Mouse (Mus musculus) forebrain, embryonic 11.5 days (tissue): ENCODE data around the gene Prl2c3. TPM values are rescaled to one million over a fixed set of nuclear protein-coding genes. Genes with fewer than 3 reads are reported as not detected.
"Not testable (repeated sequence)": the region's sequence is repeated elsewhere in the genome, so short reads cannot be mapped to it uniquely, and the experiment has no call there.

Source experiments
- ATAC-seq: fragments of 200-750 bp; cut with Nextera tagmentation; replicated peaks from 2 replicates; pipeline ENCODE4 v1.8.0; 2017; ENCODE audit warnings: moderate TSS enrichment; ENCODE audit not compliant: low FRiP score
- DNase-seq: peaks from one replicate; pipeline ENCODE4 v3.0.0-alpha.2; 2017; ENCODE audit warnings: low spot score
- H3K27ac ChIP-seq: fragments of 300-500 bp; sonication (generic); 2 replicates; pipeline ENCODE4 v1.5.1; 2014; ENCODE audit warnings: low read depth, low read length
- H3K27me3 ChIP-seq: fragments of 300-500 bp; sonication (generic); 2 replicates; pipeline ENCODE4 v1.6.1; 2014; ENCODE audit warnings: mild to moderate bottlenecking, low read length, mixed read lengths; ENCODE audit not compliant: control insufficient read depth, insufficient read depth
- H3K36me3 ChIP-seq: fragments of 300-500 bp; sonication (generic); 2 replicates; pipeline ENCODE4 v1.6.1; 2014; ENCODE audit warnings: mild to moderate bottlenecking, low read length, moderate library complexity, mixed read lengths; ENCODE audit not compliant: control insufficient read depth, insufficient read depth
- H3K4me1 ChIP-seq: fragments of 300-500 bp; sonication (generic); replicated peaks from 2 replicates; pipeline ENCODE4 v1.6.1; 2014; ENCODE audit warnings: low read length, mixed read lengths; ENCODE audit not compliant: control insufficient read depth, insufficient read depth
- H3K4me2 ChIP-seq: fragments of 300-500 bp; sonication (generic); 2 replicates; pipeline ENCODE4 v1.6.1; 2014; ENCODE audit warnings: low read depth, mild to moderate bottlenecking, low read length, moderate library complexity, mixed read lengths; ENCODE audit not compliant: severe bottlenecking
- H3K4me3 ChIP-seq: fragments of 300-500 bp; sonication (generic); 2 replicates; pipeline ENCODE4 v1.5.1; 2014; ENCODE audit warnings: low read depth, low read length
- H3K9ac ChIP-seq: fragments of 300-500 bp; sonication (generic); 2 replicates; pipeline ENCODE4 v1.6.1; 2014; ENCODE audit warnings: low read length
- H3K9me3 ChIP-seq: fragments of 300-500 bp; sonication (generic); 2 replicates; pipeline ENCODE4 v1.6.1; 2016; ENCODE audit warnings: low read length, mixed read lengths; ENCODE audit not compliant: control insufficient read depth
- WGBS: fragments of 180-500 bp; shearing (Covaris S2); extraction: QIAGEN DNeasy Blood & Tissue Kit; methylation state at CpG from one replicate; pipeline ENCODE4 v1.1.7; 2014; 5-methylcytosine and 5-hydroxymethylcytosine counted together
- polyA plus RNA-seq: library from polyadenylated mRNA; unstranded; fragments of >200 nt; fragmentation: Nextera tagmentation; extraction: Ambion mirVana; gene quantifications from 2 replicates; pipeline ENCODE4 v1.2.1, GENCODE M21; 2014

The Prl2c3 gene
- polyA plus RNA-seq = 0.44 TPM in 1 of 2 replicates, not detected in the other

DNA sequence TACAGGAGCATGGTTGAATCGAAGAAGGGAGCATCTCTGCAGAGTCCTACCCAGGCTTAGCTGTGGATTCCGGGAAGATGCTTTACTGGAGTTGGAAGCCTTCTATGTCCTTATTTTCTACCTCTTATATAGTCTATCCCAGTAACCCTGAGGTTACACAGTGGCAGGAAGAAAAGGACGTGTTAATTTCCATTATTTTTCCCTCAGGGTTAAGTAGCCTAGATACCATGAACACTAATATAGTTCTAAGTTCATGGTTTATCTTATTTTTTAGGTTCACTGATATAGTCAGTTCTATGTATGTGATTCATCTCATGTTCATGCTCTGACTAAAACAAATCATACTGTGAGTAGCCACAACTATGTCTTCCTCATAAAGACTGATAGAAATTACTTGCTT, at the start of gene Prl2c3:
Gene Prl2c3 (minus strand): TSS at position 101 of the 400 bp plus-strand sequence.
- H3K4me2 ChIP-seq, H3K9ac ChIP-seq, H3K4me1 ChIP-seq, H3K4me3 ChIP-seq, H3K27ac ChIP-seq, ATAC-seq, H3K9me3 ChIP-seq, DNase-seq, H3K36me3 ChIP-seq, H3K27me3 ChIP-seq: not testable (repeated sequence)
- 66% methylated on average over 3 of the region's 3 CpGs for WGBS

DNA sequence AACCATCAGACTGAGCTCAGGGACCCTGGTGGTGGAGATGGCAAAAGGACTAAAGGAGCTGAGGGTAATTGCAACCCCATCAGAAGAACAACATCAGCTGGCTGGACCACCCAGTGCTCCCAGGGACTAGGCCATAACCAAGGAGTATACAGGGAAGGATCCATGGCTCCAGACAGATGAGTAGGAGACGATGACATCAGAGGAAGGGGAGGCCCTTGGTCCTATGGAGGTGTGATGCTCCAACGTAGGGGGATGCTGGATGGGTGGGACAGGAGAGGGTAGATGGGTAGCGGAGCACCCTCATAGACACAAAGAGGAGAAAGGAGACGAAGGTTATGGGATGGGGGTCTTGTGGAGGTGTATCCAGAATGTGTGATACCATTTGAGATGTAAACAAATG, 48.4 kb upstream of the Prl2c3 start:
- WGBS = 81% methylated on average over 4 of the region's 4 CpGs
- not testable (repeated sequence) for DNase-seq, H3K4me1 ChIP-seq, H3K4me3 ChIP-seq, H3K36me3 ChIP-seq, H3K4me2 ChIP-seq, H3K27ac ChIP-seq, H3K9ac ChIP-seq, H3K27me3 ChIP-seq
- 0 out of 2 replicates have a peak, but pooled peaks have one; percentile 32 for ATAC-seq
- H3K9me3 ChIP-seq = peaks cover 15% of the 10 kb centered on the region

DNA sequence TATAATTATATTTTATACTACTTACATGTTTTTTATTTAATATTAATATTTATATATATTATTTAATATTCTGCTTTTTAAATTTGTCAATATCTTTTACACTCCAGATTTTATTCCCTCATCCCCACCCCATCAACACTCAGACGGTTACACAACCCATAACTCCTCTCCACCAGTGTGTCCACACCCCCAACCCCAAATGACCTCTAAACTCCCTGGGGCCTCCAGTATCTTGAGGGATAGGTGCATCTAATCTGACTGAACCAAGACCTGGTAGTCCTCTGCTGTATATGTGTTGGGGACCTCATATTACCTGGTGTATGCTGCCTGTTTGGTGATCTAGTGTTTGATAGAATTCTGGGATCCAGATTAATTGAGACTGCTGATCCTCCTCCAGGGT, 44.8 kb upstream of the Prl2c3 start:
- not testable (repeated sequence) for H3K27me3 ChIP-seq, H3K27ac ChIP-seq, DNase-seq, H3K4me1 ChIP-seq, H3K4me2 ChIP-seq, H3K36me3 ChIP-seq, H3K9ac ChIP-seq, H3K4me3 ChIP-seq
- peaks cover 15% of the 10 kb centered on the region for H3K9me3 ChIP-seq
- peak; percentile 42 for ATAC-seq
- 90% methylated on average over 1 of the region's 1 CpGs for WGBS

DNA sequence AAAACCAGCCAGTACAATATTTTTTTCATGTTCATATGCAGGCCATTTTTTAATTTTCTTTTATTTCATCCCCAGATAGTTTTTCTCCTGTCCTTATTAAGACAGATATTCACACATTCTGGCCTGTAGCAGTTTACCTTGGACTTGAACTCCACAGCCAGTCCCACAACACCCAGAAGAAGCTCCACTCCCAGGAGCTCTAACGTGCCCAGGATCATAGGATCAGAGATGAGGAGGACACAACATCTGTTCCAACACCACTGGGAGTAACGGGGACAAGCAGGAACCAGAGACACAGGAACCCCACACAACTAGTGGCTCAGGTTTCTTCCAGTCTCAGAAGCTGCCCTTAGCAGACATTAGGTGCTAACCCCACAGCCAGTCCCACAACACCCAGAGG, 37.7 kb upstream of the Prl2c3 start:
- 67% methylated on average over 2 of the region's 2 CpGs for WGBS
- not testable (repeated sequence) for H3K36me3 ChIP-seq, H3K27me3 ChIP-seq, DNase-seq, H3K9me3 ChIP-seq, H3K4me2 ChIP-seq, ATAC-seq, H3K9ac ChIP-seq, H3K27ac ChIP-seq, H3K4me3 ChIP-seq, H3K4me1 ChIP-seq

DNA sequence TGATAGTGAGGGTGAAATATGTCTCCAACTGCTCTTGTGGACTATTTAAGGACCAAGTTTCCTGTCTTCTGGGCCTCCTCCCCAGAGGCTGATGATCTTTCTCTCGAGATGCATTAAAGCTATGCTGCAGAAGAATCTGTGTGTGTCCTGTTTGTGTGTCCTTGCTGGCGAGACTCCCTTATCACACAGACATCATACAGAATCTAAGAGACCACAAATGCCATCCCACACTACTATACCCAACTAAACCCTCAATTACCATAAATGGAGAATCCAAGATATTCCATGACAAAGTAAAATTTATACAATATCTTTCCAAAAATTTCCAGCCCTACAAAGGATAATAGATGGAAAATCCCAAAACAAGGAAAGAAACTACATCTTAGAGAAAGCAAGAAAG, 31.9 kb upstream of the Prl2c3 start:
- no peak for DNase-seq
- Histone ChIP-seq H3K9me3 (peaks cover 18% of the 10 kb centered on the region), H3K27ac (no peak overlapping the region), H3K4me3 (no peak overlapping the region), H3K27me3 (no peaks in the 10 kb centered on the region), H3K4me2 (no peak overlapping the region), H3K4me1 (no peaks in the 10 kb centered on the region), H3K9ac (no peak overlapping the region), H3K36me3 (no peaks in the 10 kb centered on the region)
- WGBS = 77% methylated on average over 2 of the region's 2 CpGs
- no peak for ATAC-seq

DNA sequence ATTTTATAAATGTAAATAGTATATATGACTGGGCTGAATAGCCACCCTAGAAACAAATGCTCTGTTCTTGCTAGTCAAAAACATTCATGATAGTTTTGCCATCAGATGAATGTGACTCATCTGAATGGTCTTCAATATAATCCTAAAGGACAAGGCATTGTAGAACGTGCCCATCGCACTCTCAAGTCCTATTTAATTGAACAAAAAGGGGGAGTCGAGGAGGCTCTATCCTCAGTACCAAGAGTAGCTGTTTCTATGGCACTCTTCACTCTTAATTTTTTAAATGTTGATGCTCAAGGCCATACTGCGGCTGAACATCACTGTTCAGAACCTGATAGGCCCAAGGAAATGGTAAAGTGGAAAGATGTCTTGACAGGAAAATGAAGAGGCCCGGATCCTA, 29.2 kb upstream of the Prl2c3 start:
- H3K27me3 ChIP-seq = no peaks in the 10 kb centered on the region
- H3K9me3 ChIP-seq = peaks cover 25% of the 10 kb centered on the region
- DNase-seq (no peak), ATAC-seq (no peak)
- H3K36me3 ChIP-seq = no peaks in the 10 kb centered on the region
- no peak overlapping the region for H3K9ac ChIP-seq
- no peaks in the 10 kb centered on the region for H3K4me1 ChIP-seq
- H3K4me2 ChIP-seq = no peak overlapping the region
- H3K4me3 ChIP-seq = no peak overlapping the region
- WGBS = 88% methylated on average over 5 of the region's 5 CpGs
- no peak overlapping the region for H3K27ac ChIP-seq

DNA sequence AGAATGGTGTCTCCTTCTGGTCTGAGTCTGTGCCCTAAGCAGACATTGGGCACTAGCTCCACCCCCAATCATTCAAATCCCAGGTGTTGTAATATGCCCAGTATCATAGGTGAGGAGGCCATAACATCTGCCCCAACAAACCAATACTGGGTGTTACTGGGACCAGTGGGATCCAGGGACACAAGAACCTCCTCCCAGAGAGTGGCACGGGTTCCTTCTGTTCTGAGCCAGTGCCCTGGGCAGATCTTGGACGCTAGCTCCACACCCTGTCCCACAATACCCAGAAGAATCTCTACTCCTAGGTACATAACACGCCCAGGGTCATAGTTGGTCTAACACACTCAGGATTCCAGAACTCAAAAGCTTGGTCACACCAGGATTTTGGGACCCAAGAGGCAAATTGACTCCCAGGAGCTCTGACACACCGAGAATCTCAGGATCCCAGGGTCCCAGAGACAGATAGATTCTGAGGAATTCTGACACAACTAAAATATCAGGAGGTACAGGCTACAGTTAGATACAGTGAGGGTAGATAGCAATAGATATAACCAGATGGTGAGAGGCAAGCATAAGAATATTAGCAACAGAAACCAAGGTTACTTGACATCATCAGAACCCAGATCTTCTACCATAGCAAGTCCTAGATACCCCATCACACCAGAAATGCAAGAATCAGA, 24.8 kb upstream of the Prl2c3 start:
- H3K27ac ChIP-seq, H3K27me3 ChIP-seq, DNase-seq, H3K36me3 ChIP-seq, H3K4me1 ChIP-seq, H3K9ac ChIP-seq, H3K4me2 ChIP-seq, H3K4me3 ChIP-seq: not testable (repeated sequence)
- H3K9me3 ChIP-seq = peaks cover 13% of the 10 kb centered on the region
- ATAC-seq = peak; percentile 51
- 68% methylated on average over 4 of the region's 4 CpGs for WGBS

DNA sequence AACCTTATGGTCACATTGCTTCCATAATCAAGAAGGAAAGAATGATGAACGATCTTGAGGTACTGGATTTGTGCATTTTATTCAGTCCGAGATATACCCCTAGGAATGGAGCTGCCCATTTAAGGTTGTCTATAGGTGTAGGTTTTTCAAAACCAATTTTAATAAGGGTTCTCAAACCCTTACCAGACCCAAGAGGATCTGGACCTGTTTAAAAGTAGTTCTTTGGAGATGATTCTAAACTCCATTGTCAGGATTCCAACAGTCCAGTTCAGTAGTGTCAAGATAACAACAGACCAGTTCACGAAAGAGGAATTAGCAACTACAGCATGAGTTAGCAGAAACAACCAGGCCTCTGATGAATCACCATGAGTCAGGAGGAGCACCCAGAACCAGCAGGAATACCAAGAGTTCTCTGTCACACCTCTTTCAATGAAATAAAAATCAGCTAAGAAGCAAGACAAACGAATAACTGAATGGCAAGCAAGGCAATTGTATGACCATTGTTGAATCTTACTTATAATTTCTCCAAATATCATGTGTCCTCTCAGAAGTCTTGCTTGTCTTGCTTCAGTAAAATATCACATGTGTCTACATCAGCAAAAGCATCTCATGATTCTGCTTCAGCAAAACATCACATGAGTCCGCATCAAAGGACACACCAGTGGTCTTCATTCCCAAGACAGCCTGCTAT, 14.0 kb upstream of the Prl2c3 start:
- H3K4me1 ChIP-seq, H3K4me3 ChIP-seq, H3K9me3 ChIP-seq, ATAC-seq, H3K36me3 ChIP-seq, H3K27me3 ChIP-seq, H3K9ac ChIP-seq, H3K27ac ChIP-seq, H3K4me2 ChIP-seq, DNase-seq: not testable (repeated sequence)
- WGBS = 79% methylated on average over 5 of the region's 5 CpGs

DNA sequence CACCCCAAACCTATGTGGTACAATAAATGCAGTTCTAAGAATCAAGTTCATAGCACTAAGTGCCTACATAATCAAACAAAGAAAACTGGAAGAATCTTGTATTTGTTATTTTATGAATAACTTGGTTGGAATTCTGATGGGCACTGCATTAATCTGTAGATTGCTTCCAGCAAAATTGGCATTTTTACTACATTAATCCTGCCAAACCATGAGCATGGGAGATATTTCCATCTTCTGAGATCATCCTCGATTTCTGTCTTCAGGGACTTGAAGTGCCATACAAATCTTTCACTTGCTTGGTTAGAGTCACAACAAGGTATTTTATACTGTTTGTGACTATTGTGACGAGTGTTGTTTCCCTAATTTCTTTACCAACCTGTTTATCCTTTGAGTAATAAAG, 9.7 kb upstream of the Prl2c3 start:
- Histone ChIP-seq H3K9me3 (peaks cover 8% of the 10 kb centered on the region; the same call in 1 of the 2 replicates), H3K27ac (no peak overlapping the region), H3K36me3 (no peaks in the 10 kb centered on the region), H3K9ac (no peak overlapping the region), H3K27me3 (no peaks in the 10 kb centered on the region), H3K4me3 (no peak overlapping the region), H3K4me1 (no peaks in the 10 kb centered on the region), H3K4me2 (no peak overlapping the region)
- WGBS = 63% methylated on average over 2 of the region's 2 CpGs
- no peak for DNase-seq
- ATAC-seq = no peak
